Mouse (Mus musculus) liver, embryonic 16.5 days (tissue): ENCODE data around the gene Mtor. TPM values are rescaled to one million over a fixed set of nuclear protein-coding genes. Genes with fewer than 3 reads are reported as not detected.

ENCODE experiments used
- ATAC-seq: fragments of 200-750 bp; cut with Nextera tagmentation; 2 replicates; pipeline ENCODE4 v1.8.0; 2017; ENCODE audit warnings: low read depth, mild to moderate bottlenecking, moderate number of reproducible peaks, moderate library complexity
- H3K27ac ChIP-seq: fragments of 300-500 bp; sonication (generic); 2 replicates; pipeline ENCODE4 v1.5.1; 2014; ENCODE audit warnings: mild to moderate bottlenecking, low read length
- H3K27me3 ChIP-seq: fragments of 300-500 bp; sonication (generic); 2 replicates; pipeline ENCODE4 v1.6.1; 2014; ENCODE audit warnings: low read depth, low read length, mixed read lengths; ENCODE audit not compliant: control insufficient read depth, insufficient read depth
- H3K36me3 ChIP-seq: fragments of 300-500 bp; sonication (generic); 2 replicates; pipeline ENCODE4 v1.6.1; 2014; ENCODE audit warnings: mild to moderate bottlenecking; ENCODE audit not compliant: control insufficient read depth, insufficient read depth
- H3K4me1 ChIP-seq: fragments of 300-500 bp; sonication (generic); 2 replicates; pipeline ENCODE4 v1.6.1; 2014; ENCODE audit warnings: low read depth, low read length, mixed read lengths; ENCODE audit not compliant: control insufficient read depth
- H3K4me2 ChIP-seq: fragments of 300-500 bp; sonication (generic); 2 replicates; pipeline ENCODE4 v1.6.1; 2014; ENCODE audit warnings: low read depth, low read length, mixed read lengths
- H3K4me3 ChIP-seq: fragments of 300-500 bp; sonication (generic); 2 replicates; pipeline ENCODE4 v1.5.1; 2014; ENCODE audit warnings: low read depth, mild to moderate bottlenecking, low read length
- H3K9ac ChIP-seq: fragments of 300-500 bp; sonication (generic); 2 replicates; pipeline ENCODE4 v1.6.1; 2014; ENCODE audit warnings: low read depth, low read length
- H3K9me3 ChIP-seq: fragments of 300-500 bp; sonication (generic); replicated peaks from 2 replicates; pipeline ENCODE4 v1.6.1; 2016; ENCODE audit warnings: low read length; ENCODE audit not compliant: control insufficient read depth
- WGBS: fragments of 180-500 bp; shearing (Covaris S2); extraction: QIAGEN DNeasy Blood & Tissue Kit; methylation state at CpG from one replicate; pipeline ENCODE4 v1.1.7; 2014; ENCODE audit not compliant: insufficient replicate concordance; 5-methylcytosine and 5-hydroxymethylcytosine counted together
- polyA plus RNA-seq: library from polyadenylated mRNA; unstranded; fragments of >200 nt; fragmentation: Nextera tagmentation; extraction: Ambion mirVana; gene quantifications from 2 replicates; pipeline ENCODE4 v1.2.1, GENCODE M21; 2015

Gene Mtor
- polyA plus RNA-seq, 1 experiment from 2014 or later: 7.6 TPM

DNA sequence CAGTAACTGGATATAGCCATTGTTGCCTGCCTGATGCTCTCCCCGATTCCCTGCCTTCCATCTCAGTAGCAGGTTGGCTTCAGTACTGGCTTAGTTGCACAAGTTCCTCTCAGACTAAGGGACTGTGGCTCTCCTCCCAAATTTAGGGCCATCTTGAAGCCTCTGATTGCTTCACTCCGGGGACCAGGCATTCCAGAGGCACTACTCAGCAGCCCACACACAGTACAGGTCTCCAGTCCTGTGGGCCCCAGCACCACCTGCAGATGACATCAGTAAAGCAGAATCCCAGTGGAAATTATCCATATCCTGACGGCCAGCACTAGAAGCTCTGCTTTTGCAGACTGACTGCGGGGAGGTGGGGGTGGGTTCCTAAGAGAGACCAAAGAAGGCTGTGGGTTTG is 62.3 kb downstream of the Mtor start:
- H3K4me3 ChIP-seq: no peak overlapping the region
- peaks cover 14% of the 10 kb centered on the region for H3K36me3 ChIP-seq
- no peaks in the 10 kb centered on the region for H3K27me3 ChIP-seq
- WGBS: 74% methylated on average over 4 of the region's 4 CpGs
- H3K27ac ChIP-seq: no peak overlapping the region
- H3K4me2 ChIP-seq: no peak overlapping the region
- H3K4me1 ChIP-seq: no peaks in the 10 kb centered on the region
- no peaks in the 10 kb centered on the region for H3K9me3 ChIP-seq
- ATAC-seq: no peak
- no peak overlapping the region for H3K9ac ChIP-seq

DNA sequence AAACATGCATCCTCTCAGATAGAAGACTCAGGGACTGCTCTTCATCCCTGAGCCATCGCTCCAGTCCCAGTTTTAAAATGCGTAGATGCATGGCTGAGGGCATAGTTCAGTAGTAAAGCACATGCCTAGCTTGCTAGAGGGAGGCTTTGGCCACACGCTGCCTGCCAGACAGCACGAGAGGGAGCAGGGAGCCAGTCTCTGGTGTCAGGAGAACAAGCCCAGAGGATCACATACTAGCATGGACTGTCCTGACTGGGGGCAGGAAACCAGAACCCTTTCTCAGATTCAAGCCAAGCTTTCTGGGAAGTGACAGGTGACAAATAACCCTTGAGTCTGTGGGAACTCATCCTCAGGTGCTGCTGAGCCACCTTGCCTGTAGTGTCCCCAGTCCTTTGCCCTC is 62.9 kb downstream of the Mtor start:
- Histone ChIP-seq H3K9ac (no peak overlapping the region), H3K4me2 (no peak overlapping the region), H3K36me3 (peaks cover 14% of the 10 kb centered on the region), H3K27me3 (no peaks in the 10 kb centered on the region), H3K4me1 (no peaks in the 10 kb centered on the region), H3K27ac (no peak overlapping the region), H3K4me3 (no peak overlapping the region), H3K9me3 (no peaks in the 10 kb centered on the region)
- 87% methylated on average over 4 of the region's 4 CpGs for WGBS
- ATAC-seq: no peak

- H3K27me3 ChIP-seq: no peaks in the 10 kb centered on the region
- H3K36me3 ChIP-seq: peaks cover 14% of the 10 kb centered on the region
- no peaks in the 10 kb centered on the region for H3K9me3 ChIP-seq
- H3K4me2 ChIP-seq: no peak overlapping the region
- WGBS: 70% methylated on average over 6 of the region's 6 CpGs
- H3K4me3 ChIP-seq: no peak overlapping the region
- no peak overlapping the region for H3K27ac ChIP-seq
- ATAC-seq: no peak
- H3K4me1 ChIP-seq: no peaks in the 10 kb centered on the region
- no peak overlapping the region for H3K9ac ChIP-seq
Observed at GRCm38 (mm10) chr4:148513021-148513559, 64.7 kb downstream of the Mtor start.

- WGBS: 78% methylated on average over 2 of the region's 2 CpGs
- no peaks in the 10 kb centered on the region for H3K9me3 ChIP-seq
- H3K9ac ChIP-seq: no peak overlapping the region
- no peak overlapping the region for H3K27ac ChIP-seq
- H3K36me3 ChIP-seq: peaks cover 15% of the 10 kb centered on the region
- no peaks in the 10 kb centered on the region for H3K4me1 ChIP-seq
- no peaks in the 10 kb centered on the region for H3K27me3 ChIP-seq
- ATAC-seq: no peak
- H3K4me3 ChIP-seq: no peak overlapping the region
- no peak overlapping the region for H3K4me2 ChIP-seq
Observed at GRCm38 (mm10) chr4:148515313-148515712, 66.9 kb downstream of the Mtor start.

DNA sequence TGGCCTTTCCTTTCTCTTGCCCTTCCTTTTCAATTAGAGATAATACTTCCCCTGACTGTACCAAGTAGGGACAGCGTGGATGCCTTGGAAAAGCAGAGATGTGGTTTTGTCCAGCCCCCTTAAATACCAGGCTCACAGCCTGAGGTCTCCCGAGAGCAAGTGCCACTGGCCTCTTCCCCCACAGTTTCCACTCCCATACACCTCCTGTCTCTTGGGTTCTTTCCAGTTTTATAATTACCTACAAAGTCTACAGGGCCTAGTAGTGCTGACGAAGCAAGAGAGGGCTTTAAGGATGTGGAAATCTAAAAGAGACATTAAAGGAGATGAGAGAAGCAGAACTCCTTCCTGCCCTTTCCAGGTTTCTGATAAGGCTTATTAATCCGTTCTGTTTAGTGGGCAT is 69.4 kb downstream of the Mtor start:
- Histone ChIP-seq H3K9ac (no peak overlapping the region), H3K4me3 (no peak overlapping the region), H3K4me1 (no peaks in the 10 kb centered on the region), H3K4me2 (no peak overlapping the region), H3K36me3 (peaks cover 23% of the 10 kb centered on the region), H3K27ac (no peak overlapping the region), H3K27me3 (no peaks in the 10 kb centered on the region), H3K9me3 (no peaks in the 10 kb centered on the region)
- WGBS: 55% methylated on average over 4 of the region's 4 CpGs
- no peak for ATAC-seq

DNA sequence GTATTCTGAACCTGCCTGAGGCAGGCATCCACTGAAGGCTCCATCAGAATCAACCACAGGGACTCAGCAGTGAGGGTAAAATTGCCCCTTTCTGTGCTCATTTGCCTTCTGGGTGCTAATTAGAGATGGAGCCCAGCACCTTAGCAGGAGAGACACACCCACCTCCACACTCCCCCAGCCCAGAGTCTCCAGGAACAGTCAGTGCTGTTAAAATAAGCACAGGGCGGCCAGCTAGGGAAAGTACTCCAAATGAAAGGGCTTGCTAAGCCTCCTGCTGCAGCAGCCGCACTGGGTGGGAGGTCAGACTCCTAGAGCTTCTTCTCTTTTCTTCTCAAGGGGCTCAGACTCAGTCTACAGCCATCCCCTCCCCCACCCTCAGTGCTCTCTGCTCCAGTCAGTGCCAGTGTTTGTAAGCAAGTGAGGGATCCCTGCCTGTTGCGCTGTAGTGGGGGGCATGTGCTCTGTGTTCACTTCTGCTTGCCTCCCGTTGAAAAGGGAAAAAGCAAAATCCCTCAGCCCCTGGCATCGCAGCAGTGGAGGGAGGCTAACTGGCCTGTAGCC is 69.9 kb downstream of the Mtor start:
- Histone ChIP-seq H3K4me3 (no peak overlapping the region), H3K9ac (no peak overlapping the region), H3K9me3 (no peaks in the 10 kb centered on the region), H3K27me3 (no peaks in the 10 kb centered on the region), H3K4me2 (no peak overlapping the region), H3K27ac (no peak overlapping the region), H3K36me3 (peaks cover 23% of the 10 kb centered on the region), H3K4me1 (no peaks in the 10 kb centered on the region)
- no peak for ATAC-seq
- 65% methylated on average over 5 of the region's 5 CpGs for whole genome bisulfite sequencing

- 74% methylated on average over 7 of the region's 7 CpGs for whole genome bisulfite sequencing
Observed at GRCm38 (mm10) chr4:148523538-148523937, 75.1 kb downstream of the Mtor start.

DNA sequence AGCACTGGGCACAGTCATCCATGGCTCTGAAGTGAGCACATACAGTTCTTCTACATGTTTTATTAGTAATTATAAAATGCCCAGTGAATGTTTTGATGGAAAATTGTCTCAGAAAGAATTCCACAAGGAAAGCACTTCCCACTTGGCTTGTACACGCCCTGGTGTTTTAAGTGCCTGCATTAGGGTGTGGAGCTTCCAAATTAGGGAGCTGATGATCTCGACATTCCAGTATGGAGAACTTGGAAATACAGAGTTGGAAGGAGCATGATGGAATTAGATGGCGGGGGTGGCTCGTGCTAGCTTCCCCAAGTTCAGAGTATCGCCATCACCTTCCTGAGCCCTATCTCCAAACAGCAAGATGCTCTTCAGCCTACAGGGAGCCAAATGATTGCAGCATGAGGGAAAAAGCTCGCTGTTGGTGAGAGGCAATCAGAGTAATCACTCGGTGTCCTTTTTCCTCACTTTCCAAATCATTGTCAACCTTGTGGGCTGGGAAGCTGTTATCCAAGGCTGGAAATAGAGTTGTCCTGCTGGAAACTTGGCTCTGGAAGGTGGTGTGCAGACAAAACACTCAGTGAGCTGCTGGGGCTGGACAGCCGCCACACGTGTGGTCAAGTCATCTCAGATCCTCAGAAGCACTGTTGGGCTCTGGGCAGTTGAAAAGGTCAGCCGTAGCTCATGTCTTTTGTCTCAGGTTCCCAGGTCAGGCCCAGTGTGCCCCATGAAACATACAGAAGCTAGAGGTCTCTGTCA is 78.9 kb downstream of the Mtor start:
- peaks cover 21% of the 10 kb centered on the region for H3K36me3 ChIP-seq
- H3K4me2 ChIP-seq: no peak overlapping the region
- ATAC-seq: no peak

More at GRCm38 (mm10) chr4:148523538-148523937, 75.1 kb downstream of the Mtor start:
- H3K27ac ChIP-seq: no peak overlapping the region
- H3K36me3 ChIP-seq: peaks cover 20% of the 10 kb centered on the region
- H3K9ac ChIP-seq: no peak overlapping the region
- ATAC-seq: no peak
- H3K4me1 ChIP-seq: no peaks in the 10 kb centered on the region
- no peaks in the 10 kb centered on the region for H3K27me3 ChIP-seq
- no peak overlapping the region for H3K4me3 ChIP-seq
- no peaks in the 10 kb centered on the region for H3K9me3 ChIP-seq
- H3K4me2 ChIP-seq: no peak overlapping the region

DNA sequence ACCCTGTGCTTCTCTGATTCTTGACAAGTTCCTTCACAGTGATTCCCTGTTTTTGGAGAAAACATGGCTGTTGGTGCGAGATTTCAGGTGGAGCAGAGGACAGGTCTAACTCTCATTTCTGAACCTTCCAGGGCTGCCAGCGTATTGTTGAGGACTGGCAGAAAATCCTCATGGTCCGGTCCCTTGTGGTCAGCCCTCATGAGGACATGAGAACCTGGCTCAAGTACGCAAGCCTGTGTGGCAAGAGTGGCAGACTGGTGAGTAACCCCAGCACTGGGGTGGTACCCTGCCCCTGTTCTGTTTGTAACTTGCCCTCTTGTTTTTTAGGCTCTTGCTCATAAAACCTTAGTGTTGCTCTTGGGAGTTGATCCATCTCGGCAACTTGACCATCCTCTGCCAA is 81.9 kb downstream of the Mtor start:
- H3K4me1 ChIP-seq: no peaks in the 10 kb centered on the region
- H3K27me3 ChIP-seq: no peaks in the 10 kb centered on the region
- WGBS: 79% methylated on average over 5 of the region's 5 CpGs
- H3K27ac ChIP-seq: no peak overlapping the region
- no peak overlapping the region for H3K4me3 ChIP-seq
- H3K4me2 ChIP-seq: no peak overlapping the region
- H3K36me3 ChIP-seq: peaks cover 21% of the 10 kb centered on the region
- H3K9me3 ChIP-seq: no peaks in the 10 kb centered on the region
- no peak for ATAC-seq
- no peak overlapping the region for H3K9ac ChIP-seq

More for the DNA sequence above, 78.9 kb downstream of the Mtor start:
- Histone ChIP-seq H3K4me1 (no peaks in the 10 kb centered on the region), H3K27ac (no peak overlapping the region), H3K4me3 (no peak overlapping the region), H3K27me3 (no peaks in the 10 kb centered on the region), H3K9ac (no peak overlapping the region), H3K9me3 (no peaks in the 10 kb centered on the region)
- 76% methylated on average over 10 of the region's 10 CpGs for WGBS
